Mouse (Mus musculus) heart, adult 2 months (tissue): ENCODE measurements around the gene Lpcat4.

Experiments
- CTCF ChIP-seq: fragments of 200-600 bp; IDR thresholded peaks from 2 replicates; pipeline ENCODE4 v1.8.1; 2022; ENCODE audit warnings: antibody characterized with exemption, mild to moderate bottlenecking, moderate library complexity
- EP300 ChIP-seq: fragments of 200-500 bp; IDR thresholded peaks from 2 replicates; pipeline ENCODE4 v1.6.1; 2011; ENCODE audit warnings: low read depth, low read length, control low read depth; ENCODE audit not compliant: insufficient read depth
- POLR2A ChIP-seq: fragments of 200-500 bp; IDR thresholded peaks from 2 replicates; pipeline ENCODE4 v1.6.1; 2011; ENCODE audit warnings: mild to moderate bottlenecking, low read depth, low read length, control low read depth; ENCODE audit not compliant: insufficient read depth

GRCm38 (mm10) chr2:112210142-112210541, 29.1 kb upstream of the Lpcat4 start:
- TF ChIP-seq POLR2A, result no peak
- TF ChIP-seq CTCF, result no peak
- no peak for TF ChIP-seq EP300
